Mouse (Mus musculus) B cell, adult (primary cell): ENCODE results near the gene Tpst2. TPM values are rescaled to one million over a fixed set of nuclear protein-coding genes. Genes with fewer than 3 reads are reported as not detected.

ENCODE experiments used
- total RNA-seq: library from RNA; stranded (reverse); gene quantifications from 4 replicates; pipeline ENCODE4 v1.2.4, GENCODE M21; 2023; ENCODE audit not compliant: inconsistent age

Gene Tpst2
- 96.2 to 102 TPM (median 99.6 TPM) in 4 replicates for total RNA-seq

DNA sequence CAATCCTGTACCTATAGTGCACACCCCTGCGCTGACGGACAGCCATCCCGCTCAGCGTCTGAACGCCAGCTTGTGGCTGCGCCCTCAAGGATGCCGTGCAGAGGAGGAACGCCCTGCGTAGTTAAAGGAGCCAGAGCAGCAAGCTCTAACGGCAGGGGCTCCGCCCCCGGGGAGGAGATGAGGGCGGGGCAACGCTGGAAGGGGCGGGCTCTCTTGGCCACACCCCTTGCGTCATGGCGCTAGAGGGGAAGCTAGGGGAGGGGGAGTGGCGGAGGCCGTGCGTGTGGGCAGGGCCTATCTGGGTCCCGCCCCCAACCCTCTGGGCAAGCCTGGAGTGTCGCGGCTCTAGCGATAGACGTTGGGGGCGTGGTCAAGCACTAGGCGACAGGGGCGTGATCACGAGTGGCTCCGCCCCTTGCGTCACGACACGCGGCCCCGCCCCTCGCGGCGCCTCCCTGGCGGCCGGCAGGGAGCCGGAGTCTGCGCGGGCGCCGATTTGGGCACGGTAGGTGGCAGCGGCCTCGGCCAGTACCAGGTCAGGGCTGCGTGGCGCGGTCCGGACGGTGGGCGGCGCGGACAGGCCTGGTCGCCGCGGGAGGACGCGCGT is at the start of gene Tpst2:
TSS of gene Tpst2 (plus strand) at position 425 of the 607 bp plus-strand sequence.

DNA sequence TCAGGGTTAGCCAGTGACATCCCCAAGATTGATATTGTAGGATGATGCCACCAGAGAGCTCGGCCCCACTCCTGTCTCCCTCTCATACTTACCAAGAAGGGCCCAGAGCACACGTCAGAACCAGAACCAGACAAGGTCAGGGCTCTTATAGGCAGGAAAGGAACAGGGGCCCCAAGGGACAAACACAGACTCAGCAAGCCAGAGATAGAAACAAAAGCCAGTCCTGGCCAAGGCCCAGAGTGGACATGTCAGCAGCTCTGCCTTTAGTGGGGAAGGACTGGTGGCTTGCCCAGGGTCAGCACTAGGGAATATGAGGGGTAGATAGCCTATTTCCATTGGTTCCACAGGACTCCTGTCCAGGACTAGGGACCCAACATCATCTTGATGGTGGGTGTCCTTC is 24.1 kb upstream of the Tpst2 start, which contains the start of gene Cryba4:
TSS of gene Cryba4 (minus strand) at position 119 of the 400 bp plus-strand sequence.

DNA sequence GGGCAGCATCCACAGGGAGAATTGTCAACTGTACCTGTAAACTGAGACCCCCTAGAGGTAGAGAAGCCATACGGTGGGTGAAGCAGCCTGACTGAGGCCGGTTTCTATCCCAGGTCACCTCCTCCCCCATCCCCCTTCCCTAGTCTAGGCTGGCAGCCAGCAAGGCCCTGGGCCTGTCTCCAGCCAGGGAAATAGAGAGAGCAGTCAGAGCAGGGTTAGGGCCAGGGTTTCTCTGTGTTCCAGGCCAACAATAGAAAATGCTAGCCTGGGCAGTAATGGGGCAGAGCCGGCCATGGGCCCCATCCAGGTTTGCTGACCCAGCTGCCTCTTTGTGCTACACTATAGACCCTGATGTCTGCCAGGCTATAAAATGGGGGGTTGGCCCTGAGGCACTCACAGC is 21.1 kb upstream of the Tpst2 start, which contains the start of gene Crybb1:
TSS of gene Crybb1 (plus strand) at position 390 of the 400 bp plus-strand sequence.

DNA sequence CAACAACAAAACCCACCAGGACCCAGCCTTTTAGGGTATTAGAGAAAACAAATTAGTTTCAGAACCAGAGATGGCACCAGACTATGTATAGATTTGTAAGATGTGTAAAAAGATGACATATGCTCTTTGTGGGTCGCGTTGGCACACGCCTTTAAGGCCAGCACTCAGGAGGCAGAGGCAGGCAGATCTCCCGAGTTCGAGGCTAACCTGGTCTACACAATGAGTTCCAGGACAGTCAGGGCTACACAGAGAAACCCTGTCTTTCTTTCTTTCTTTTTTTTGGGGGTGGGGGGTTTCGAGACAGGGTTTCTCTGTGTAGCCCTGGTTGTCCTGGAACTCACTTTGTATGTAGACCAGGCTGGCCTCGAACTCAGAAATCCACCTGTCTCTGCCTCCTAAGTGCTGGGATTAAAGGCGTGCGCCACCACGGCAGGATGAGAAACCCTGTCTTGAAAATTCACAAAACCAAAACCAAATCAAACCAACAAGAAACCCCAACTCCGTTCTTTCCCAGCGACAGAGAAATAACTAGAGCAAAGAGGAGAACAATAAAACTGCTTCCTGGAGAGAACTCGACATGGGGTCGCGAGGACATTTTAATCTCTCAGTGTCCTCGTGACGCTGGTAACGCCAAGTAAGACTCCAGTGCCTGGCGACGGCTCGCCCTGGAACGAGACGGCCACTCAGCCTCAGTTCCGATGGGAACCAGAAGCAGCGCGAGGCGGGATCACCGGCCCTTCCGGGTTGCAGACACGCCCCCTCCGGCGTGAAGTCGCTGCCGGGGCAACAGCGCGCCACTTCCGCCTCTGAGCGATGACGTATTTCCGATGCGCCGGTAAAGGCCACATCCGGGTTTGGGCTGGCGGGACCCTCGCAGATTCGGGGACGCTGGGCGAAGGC is 49.3 kb downstream of the Tpst2 start, which contains the start of gene Tfip11:
TSS of gene Tfip11 (plus strand) at position 813 of the 900 bp plus-strand sequence.

DNA sequence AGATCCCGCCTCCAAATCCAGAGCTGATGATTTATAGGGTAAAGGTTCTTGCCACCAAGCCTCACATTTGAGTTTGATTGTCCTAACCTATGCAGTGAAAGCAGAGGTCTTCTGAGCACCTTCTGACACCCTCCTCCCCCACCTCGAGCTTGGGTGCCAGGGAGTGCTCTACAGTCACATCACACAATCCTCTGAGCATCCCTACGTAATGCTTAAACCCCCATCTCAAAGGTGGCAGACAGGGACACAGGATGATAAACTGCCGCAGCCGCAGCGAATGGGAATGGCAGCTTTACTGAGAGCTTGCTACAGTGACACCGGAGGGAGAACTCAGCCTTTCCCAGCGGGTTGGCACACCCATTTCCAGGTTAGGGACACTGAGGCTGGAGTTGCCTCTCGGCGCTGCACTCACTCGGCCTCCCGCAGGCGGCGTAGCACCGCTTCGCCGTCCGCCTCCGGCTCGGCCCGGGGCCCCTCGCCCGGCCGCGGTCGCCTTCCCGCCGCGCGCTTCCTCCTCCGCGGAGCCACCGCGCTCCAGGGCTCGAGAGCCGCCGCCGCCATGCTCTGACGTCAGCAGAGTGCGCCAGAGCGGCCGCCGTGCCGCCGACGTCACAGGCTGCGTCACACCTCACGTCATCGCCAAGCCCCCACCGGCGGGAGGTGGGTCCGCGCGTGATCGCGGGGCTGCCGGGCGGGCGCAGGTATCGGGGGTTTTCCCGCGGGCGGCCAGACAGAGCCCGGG is 66.1 kb downstream of the Tpst2 start, which contains the start of the genes Srrd and Hps4:
TSS of gene Srrd (minus strand) at position 578 of the 742 bp plus-strand sequence.
TSS of gene Hps4 (plus strand) at position 621 of the 742 bp plus-strand sequence.

DNA sequence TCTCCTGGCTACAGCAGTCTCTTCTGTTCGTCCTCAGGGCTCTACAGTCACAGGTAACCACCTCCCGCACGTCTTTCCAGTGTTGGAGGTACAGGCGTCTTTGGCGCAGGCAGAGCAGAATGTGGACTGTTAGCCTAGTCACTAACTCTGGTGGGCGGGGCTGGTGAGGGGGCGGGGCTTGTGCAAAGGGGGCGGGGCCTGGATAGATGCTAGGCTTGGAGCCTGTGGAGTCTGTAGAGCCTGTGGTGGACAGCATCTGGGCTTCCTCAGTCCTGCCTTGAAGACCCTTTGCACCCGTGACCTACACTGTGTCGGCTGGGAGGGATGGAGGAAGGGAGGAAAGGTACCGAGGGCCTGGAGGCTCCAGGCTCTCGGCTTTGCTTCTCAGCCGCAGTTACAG is 79.4 kb downstream of the Tpst2 start, which contains the start of gene Gm6583:
TSS of gene Gm6583 (minus strand) at position 124 of the 400 bp plus-strand sequence.

Other genes with a start within 250 kb of the Tpst2 start
- gene Cryba4, start 24.2 kb upstream of the Tpst2 start, total RNA-seq: 1.2 TPM in 1 of 4 replicates, not detected in the others
- gene Crybb1, start 20.9 kb upstream of the Tpst2 start, total RNA-seq: not detected in 4 replicates
- gene Tfip11, start 49.7 kb downstream of the Tpst2 start, total RNA-seq: 121 to 131 TPM (median 127 TPM) in 4 replicates
- 48.7 to 67.6 TPM (median 57.5 TPM) in 4 replicates for gene Srrd, start 66.3 kb downstream of the Tpst2 start, total RNA-seq
- 36.9 to 43.1 TPM (median 41.3 TPM) in 4 replicates for gene Hps4, start 66.4 kb downstream of the Tpst2 start, total RNA-seq
- gene Gm6583, start 79.3 kb downstream of the Tpst2 start, total RNA-seq: not detected in 4 replicates
- gene Asphd2, start 118.2 kb downstream of the Tpst2 start, total RNA-seq: not detected in 4 replicates
- not detected in 4 replicates for gene Gm6588, start 172.7 kb downstream of the Tpst2 start, total RNA-seq